Mouse (Mus musculus) lung, postnatal 36 days (tissue): Measurements from ENCODE around the gene Atp6v0d1.
"Not testable (repeated sequence)": the region's sequence is repeated elsewhere in the genome, so short reads cannot be mapped to it uniquely, and the experiment has no call there.

Experiments
- DNase-seq: peaks from one replicate; pipeline ENCODE4 v3.0.0; 2022; ENCODE audit warnings: mixed read lengths

The Atp6v0d1 gene

DNA sequence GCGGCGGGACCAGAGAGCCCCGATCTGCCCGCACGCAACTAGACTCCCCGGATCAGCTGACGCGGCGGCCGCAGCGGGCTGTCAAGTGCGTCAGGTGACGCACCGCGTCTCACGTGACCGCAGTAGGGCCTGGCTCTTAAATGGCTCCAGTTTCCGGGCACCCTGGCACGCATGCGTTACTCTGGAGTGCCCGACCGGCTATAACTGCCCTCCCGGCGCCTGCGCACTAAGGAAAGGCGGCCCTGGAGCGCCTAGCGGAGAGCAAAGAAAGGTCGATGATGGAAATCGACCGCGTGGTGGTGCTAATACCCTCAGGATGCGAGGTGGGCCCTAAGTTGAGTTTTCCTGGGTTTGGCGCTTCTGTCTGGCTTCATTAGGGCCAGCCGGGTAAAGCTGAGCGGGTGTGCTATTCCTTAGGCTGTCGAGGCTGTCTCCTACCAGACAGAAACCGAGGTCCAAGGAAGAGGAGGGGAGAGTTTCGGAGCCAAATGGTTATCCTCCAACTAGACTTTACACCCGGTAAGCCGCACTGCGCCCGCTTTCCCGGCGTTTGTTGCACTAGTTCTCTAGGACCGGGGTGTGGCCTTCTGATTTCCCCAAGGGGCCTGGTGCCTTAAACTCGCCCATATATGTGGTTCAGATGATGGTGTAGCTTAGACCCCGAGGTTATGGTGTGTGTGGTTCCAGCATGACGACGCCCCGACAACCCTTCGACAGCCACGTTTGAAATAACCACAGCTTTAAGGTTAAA is at the start of gene Atp6v0d1:
Gene Atp6v0d1 (minus strand): TSS at position 96 of the 751 bp plus-strand sequence.
- DNase-seq: peak; percentile 100

- DNase-seq: peak; percentile 93
Observed at GRCm38 (mm10) chr8:105613830-105614511, 48.1 kb upstream of the Atp6v0d1 start.

- DNase-seq: peak; percentile 75
Observed at GRCm38 (mm10) chr8:105613037-105613436, 47.2 kb upstream of the Atp6v0d1 start.

DNA sequence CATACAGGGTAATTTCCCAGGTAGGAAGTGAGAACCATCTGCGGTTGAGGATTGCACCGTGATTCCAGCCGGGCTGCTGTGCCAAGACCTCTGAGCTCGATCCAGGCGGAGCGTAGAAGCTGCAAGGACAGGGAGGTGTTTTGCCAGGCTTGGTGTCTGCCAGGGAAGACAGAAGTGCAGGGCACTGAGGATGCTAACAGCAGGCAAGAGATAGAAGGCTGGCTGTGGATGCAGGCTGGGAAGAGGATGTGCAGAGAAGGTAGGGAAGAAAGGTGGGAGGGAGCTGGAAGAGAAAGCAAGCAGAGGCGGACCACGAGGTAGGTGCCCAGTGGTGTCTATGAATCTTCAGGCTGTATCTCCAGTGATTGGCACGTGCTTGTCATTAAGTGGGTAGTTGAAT is 46.0 kb upstream of the Atp6v0d1 start:
- no peak for DNase-seq

- no peak for DNase-seq
Observed at GRCm38 (mm10) chr8:105609771-105610170, 43.9 kb upstream of the Atp6v0d1 start.

GRCm38 (mm10) chr8:105609355-105609754 is 43.5 kb upstream of the Atp6v0d1 start:
- no peak for DNase-seq

DNA sequence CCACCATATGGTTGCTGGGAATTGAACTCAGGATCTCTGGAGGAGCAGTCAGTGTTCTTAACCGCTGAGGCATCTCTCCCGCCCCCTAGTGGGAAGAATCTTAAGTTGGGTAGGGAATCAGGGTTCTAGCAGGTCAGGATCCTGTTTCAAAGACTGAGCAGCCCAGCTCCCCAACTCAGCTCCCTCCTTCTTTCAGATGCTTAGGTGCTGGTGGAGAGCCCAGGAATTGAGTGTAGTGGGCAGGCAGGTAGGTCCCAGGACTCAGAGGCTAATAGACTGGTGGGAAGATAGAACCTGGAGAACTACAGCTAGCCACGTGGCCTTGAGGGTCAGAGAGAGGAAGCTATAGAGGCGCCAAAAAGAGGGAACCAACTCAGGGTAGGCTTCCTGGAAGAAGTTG is 41.8 kb upstream of the Atp6v0d1 start:
- peak; percentile 84 for DNase-seq

DNA sequence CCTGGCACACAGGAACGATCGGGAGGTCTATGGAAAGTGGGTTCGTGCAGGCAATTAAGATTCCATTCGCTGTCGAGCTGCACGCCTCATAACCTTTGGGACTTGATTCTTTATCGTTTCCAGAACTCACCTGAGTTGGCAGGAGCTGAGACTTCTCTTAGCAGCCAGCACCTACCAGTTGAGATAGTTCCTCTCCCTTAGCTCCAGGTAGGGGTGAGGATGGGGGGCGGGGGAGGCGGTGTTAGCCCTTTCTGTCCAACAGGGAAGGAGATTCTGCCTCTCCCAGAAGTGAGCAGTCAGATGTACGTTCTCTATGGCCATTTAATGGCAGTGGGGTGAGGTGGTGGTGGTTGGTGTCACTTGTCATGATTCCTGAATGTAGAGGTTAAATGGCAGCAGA is 41.2 kb upstream of the Atp6v0d1 start:
- DNase-seq: no peak

GRCm38 (mm10) chr8:105606189-105607023 is 40.6 kb upstream of the Atp6v0d1 start:
- DNase-seq: peak; percentile 93

- DNase-seq: peak; percentile 39
Observed at GRCm38 (mm10) chr8:105605491-105606188, 39.8 kb upstream of the Atp6v0d1 start.

DNA sequence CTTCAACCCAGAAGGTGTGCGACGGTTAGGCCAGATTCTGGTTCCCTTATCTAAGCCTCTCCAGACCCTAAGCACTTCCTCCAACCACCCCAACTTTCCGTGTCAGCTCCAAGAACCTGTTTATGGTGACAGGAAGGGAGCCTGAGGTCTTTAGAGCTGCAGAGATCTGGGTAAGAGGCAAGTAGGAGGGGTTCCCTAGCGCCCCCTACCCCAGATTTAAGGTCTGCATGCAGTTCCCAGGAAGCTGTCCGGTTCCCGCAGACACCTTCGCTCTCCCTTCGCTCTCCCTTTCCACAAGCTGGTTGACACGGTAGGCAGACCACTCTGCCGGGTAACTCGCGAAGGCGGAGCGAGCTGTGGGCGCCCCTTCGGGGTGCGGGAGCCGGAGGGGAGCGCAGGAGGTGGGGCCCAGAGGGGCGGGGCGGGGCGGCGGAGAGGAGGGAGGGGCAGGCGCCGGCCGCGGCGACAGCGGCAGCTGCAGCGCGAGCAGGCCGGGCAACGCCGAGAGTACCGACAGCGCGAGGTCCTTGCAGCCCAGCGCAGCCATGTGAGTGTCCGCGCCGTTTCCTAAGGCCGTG is 39.0 kb upstream of the Atp6v0d1 start, which contains the start of gene Ripor1:
Gene Ripor1 (plus strand): TSS at position 452 of the 578 bp plus-strand sequence.
- peak; percentile 81 for DNase-seq

- not testable (repeated sequence) for DNase-seq
Observed at GRCm38 (mm10) chr8:105602540-105602939, 36.7 kb upstream of the Atp6v0d1 start.

- no peak for DNase-seq
Observed at GRCm38 (mm10) chr8:105601301-105601700, 35.5 kb upstream of the Atp6v0d1 start.

GRCm38 (mm10) chr8:105598777-105599176 is 32.9 kb upstream of the Atp6v0d1 start:
- DNase-seq: no peak

DNA sequence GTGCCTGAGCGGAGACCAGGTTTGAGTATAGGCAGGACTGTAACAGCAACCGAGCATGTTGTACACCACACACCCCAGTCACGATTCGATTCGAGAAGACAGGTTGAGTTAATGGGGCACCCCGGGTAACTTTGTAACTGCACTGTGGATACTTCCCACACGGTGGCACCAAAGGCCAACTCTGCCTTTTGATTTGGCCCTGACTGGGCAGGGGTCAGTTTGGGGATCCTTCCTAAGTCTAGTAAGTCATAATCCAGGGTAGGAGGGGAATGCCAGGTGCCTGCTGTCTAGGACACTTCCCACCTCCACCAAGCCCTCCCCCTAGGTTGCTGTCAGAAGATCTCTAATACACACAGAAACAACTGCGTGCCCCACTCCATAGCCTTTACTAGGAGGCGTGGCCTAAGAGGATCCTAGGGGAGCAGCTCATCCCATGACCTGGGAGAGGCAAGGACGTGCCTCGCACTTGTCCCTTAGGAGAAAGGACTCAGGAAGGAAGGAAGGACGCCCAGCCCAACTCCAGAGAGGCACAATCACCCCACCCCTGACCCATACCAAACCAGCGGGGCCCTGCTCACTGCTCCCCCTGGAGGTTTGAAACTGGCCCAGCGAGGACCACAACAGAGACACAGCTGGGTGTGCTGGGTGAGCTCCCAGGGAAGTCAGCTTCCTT is 30.7 kb upstream of the Atp6v0d1 start:
- peak; percentile 94 for DNase-seq

DNA sequence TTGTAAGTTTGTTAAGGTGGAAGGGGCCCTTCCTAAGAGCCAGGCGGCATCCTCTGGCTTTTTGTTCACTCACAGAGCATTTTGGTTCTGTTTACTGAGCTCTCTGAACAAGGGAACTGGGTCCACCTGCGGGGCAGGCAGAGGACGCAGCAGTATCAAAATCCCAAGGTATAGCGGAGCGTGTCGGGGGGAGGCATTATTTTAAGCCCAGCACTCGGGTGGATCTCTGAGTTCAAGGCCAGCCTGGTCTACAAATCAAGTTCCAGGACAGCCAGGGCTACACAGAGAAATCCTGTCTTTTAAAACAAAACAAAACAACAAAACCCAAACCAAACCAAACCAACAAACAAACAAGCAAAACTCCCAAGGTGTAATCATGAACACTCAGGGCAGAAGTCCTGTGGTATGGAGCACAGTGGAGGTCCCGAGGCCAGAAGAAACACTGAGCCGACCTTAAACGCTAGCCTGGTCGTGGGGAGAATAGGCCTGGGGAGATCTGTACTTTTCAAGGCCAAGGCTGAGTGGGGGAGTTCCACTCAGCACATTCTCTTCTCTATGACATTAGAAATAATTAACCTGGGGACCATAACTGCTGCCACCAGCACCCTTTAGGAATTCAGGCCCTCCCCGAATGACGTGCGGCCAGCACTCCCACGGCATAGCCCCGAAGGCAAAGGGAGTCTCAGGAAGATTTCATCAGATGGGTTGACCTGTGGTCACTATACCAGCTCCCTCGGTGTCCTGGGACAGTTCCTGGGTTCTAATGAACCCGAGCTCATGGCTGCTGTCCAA is 28.8 kb upstream of the Atp6v0d1 start:
- no peak for DNase-seq

GRCm38 (mm10) chr8:105593859-105594258 is 28.0 kb upstream of the Atp6v0d1 start:
- DNase-seq: no peak

DNA sequence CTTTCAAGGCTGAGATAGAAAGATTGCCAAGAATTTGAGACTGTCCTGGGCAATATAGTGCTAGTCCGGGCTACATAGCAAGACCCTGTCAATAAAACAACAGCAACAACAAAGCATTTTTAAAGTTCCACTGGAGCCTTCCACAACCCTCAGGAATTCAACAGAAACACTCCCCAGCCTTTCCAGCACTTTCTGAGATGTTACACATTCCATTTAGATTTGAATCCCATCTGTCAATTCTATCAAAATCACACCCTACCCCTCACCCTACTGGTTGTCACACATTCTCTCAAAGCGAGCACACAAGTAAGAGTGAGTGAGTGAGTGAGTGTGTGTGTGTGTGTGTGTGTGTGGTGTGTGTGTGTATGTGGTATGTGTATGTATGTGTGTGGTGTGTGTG is 26.6 kb upstream of the Atp6v0d1 start:
- no peak for DNase-seq

DNA sequence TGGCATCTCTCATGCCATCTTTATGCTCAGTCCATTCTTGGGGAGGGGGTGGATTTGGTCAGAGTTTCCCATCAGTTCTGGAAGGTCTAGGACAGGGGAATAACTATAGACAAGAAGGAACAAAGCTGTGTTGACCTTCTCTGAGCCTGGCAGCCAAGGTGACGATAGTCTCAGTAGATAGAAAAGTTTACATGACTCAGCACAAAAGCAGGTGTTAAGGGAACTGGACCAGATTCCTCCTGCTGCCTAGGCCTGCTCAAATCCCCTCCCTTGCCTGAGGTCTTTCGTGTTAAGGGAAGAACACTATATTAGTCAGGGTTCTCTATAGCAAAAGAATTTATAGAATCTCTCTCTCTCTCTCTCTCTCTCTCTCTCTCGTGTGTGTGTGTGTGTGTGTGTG is 13.9 kb upstream of the Atp6v0d1 start:
- no peak for DNase-seq

DNA sequence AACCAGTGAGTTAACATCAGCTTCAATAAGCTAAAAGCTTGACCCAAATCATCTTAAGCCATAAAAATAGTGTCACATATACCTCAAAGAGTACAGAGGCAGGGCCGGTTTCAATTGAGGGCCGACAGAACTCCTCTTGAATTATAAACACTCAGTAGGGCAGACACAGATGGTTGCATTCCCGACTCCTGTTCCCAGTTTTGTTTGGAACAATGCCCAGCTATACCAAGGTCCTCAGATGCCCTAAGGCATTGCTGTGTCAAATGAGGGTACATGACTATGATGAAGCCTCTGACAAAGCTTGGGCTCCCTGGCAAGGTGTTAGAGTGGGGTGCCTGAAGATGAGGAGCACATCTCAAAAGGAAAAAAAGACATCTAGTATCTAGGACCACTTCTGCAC is 9.7 kb upstream of the Atp6v0d1 start:
- DNase-seq: no peak

- DNase-seq: no peak
Observed at GRCm38 (mm10) chr8:105574741-105575140, 8.9 kb upstream of the Atp6v0d1 start.
